Mouse (Mus musculus) limb, embryonic 15.5 days (tissue): ENCODE measurements around the gene Aff1. TPM values are rescaled to one million over a fixed set of nuclear protein-coding genes. Genes with fewer than 3 reads are reported as not detected.

Source experiments
- ATAC-seq: fragments of 200-750 bp; cut with Nextera tagmentation; 2 replicates; pipeline ENCODE4 v1.8.0; 2017; ENCODE audit warnings: low read depth, moderate TSS enrichment; ENCODE audit not compliant: insufficient number of reproducible peaks, low FRiP score, low TSS enrichment
- H3K27ac ChIP-seq: fragments of 300-500 bp; sonication (generic); 2 replicates; pipeline ENCODE4 v1.5.1; 2015; ENCODE audit warnings: moderate library complexity, mild to moderate bottlenecking, inconsistent platforms
- H3K27me3 ChIP-seq: fragments of 300-500 bp; sonication (generic); 2 replicates; pipeline ENCODE4 v1.6.1; 2015; ENCODE audit warnings: inconsistent platforms
- H3K36me3 ChIP-seq: fragments of 300-500 bp; sonication (generic); 2 replicates; pipeline ENCODE4 v1.6.1; 2015; ENCODE audit warnings: inconsistent platforms
- H3K4me1 ChIP-seq: fragments of 300-500 bp; sonication (generic); 2 replicates; pipeline ENCODE4 v1.6.1; 2015; ENCODE audit warnings: inconsistent platforms
- H3K4me2 ChIP-seq: fragments of 300-500 bp; sonication (generic); 2 replicates; pipeline ENCODE4 v1.6.1; 2015; ENCODE audit warnings: mild to moderate bottlenecking, inconsistent platforms
- H3K4me3 ChIP-seq: fragments of 300-500 bp; sonication (generic); 2 replicates; pipeline ENCODE4 v1.5.1; 2015; ENCODE audit warnings: mild to moderate bottlenecking, inconsistent platforms
- H3K9ac ChIP-seq: fragments of 300-500 bp; sonication (generic); 2 replicates; pipeline ENCODE4 v1.6.1; 2015; ENCODE audit warnings: inconsistent platforms
- H3K9me3 ChIP-seq: fragments of 300-500 bp; sonication (generic); 2 replicates; pipeline ENCODE4 v1.6.1; 2016; ENCODE audit warnings: inconsistent platforms
- WGBS: fragments of 180-500 bp; shearing (Covaris S2); methylation state at CpG from one replicate; pipeline ENCODE4 v1.1.7; 2015; 5-methylcytosine and 5-hydroxymethylcytosine counted together
- polyA plus RNA-seq: library from polyadenylated mRNA; unstranded; fragments of >200 nt; fragmentation: Nextera tagmentation; extraction: Ambion mirVana; gene quantifications from 2 replicates; pipeline ENCODE4 v1.2.1, GENCODE M21; 2015

Gene Aff1
- polyA plus RNA-seq, 1 experiment from 2014 or later: 5.1 TPM

DNA sequence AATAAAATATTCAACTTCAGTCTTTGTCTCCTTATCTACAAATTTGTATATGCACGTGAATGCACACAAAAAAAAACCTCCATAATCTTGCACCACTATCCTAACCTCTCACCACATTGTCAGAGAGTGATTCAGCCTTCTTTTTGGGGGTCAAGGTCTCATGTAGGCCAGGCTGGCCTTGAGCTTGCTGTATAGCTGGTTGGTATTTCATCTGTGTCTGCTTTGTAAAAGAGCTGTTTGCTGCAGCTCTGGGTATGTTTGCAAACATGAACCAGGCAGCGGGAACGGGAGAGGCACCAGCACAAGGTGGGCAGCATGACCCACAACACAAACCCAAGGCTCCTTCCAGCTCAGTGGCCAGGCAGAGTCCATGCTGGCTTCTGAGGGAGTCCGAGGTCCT lies 18.6 kb upstream of the Aff1 start:
- H3K4me1 ChIP-seq: 0 out of 2 replicates have a peak, but pooled peaks cover 2% of the 10 kb centered on the region
- no peaks in the 10 kb centered on the region for H3K27me3 ChIP-seq
- no peak overlapping the region for H3K9ac ChIP-seq
- no peaks in the 10 kb centered on the region for H3K36me3 ChIP-seq
- H3K9me3 ChIP-seq: no peaks in the 10 kb centered on the region
- 83% methylated on average over 4 of the region's 4 CpGs for WGBS
- H3K4me2 ChIP-seq: no peak overlapping the region
- no peak for ATAC-seq
- H3K27ac ChIP-seq: no peak overlapping the region
- H3K4me3 ChIP-seq: no peak overlapping the region

DNA sequence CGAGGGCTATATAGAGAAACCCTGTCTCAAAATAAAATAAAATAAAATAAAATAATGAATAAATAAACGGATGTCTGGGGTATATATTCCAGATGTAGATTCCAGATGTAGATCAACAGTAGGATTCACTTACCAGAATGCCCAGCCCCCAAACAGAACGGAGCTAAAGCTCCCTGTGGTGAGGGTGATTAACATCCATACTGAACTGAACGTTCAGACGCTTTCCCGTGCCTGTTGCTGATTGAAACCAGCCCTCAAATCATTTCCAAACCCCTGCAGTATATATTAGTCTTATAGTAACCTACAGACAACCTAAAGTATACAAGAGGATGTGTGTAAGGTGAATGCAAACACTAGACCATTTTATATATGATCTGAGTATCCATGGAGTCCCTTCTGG lies 17.7 kb upstream of the Aff1 start:
- Histone ChIP-seq H3K27ac (no peak overlapping the region), H3K4me1 (0 out of 2 replicates have a peak, but pooled peaks cover 2% of the 10 kb centered on the region), H3K9me3 (no peaks in the 10 kb centered on the region), H3K4me3 (no peak overlapping the region), H3K4me2 (no peak overlapping the region), H3K36me3 (no peaks in the 10 kb centered on the region), H3K27me3 (no peaks in the 10 kb centered on the region), H3K9ac (no peak overlapping the region)
- WGBS: 29% methylated on average over 6 of the region's 6 CpGs
- ATAC-seq: no peak

DNA sequence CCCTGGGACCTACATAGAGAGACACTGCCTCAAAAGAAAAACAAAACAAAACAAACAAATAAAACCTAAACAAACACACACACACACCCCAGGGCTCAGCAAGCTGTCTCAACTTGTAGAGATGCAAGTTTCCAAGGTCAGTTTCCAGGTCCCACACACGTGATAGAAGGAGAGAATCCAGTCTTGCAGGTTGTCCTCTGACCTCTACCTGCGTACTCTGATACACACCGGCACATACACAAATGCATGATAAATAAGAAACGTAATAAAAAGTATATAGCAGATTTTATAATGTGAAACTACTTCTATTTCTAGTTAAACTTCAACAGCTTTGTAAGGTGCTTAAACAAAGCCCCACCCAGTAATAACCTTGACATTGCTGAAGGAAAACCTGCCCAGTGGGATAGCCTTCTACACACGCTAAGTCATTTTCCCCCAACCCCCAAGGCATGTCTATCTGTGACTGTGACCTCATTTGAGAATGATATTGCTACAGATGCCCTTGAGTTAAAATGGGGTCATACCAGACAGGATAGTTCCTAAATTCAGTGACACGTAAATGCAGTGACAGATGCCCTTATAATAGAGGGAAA lies 15.8 kb upstream of the Aff1 start:
- Histone ChIP-seq H3K27ac (no peak overlapping the region), H3K4me1 (0 out of 2 replicates have a peak, but pooled peaks cover 2% of the 10 kb centered on the region), H3K36me3 (no peaks in the 10 kb centered on the region), H3K27me3 (no peaks in the 10 kb centered on the region), H3K9me3 (no peaks in the 10 kb centered on the region), H3K4me2 (no peak overlapping the region), H3K9ac (no peak overlapping the region), H3K4me3 (no peak overlapping the region)
- WGBS: 73% methylated on average over 6 of the region's 6 CpGs
- no peak for ATAC-seq

DNA sequence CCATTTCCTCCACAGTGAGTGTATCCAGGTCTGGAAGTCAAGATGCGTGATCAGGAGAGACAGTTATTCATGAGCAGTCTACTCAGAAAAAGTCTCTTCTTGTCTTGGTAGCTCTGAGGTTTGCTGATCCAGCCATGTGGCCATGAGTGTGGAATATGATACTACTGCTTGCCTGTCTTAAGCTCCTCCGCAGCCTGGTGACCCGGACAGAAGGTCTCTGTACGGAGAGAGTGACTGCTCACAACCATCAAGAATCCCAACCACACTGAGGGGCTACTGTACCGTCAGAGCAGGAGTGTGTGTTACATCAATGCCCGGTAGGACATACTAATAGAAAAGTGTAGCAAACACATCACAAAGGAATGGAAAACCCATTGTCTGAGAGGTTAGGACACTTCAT lies 14.3 kb upstream of the Aff1 start:
- Histone ChIP-seq H3K4me2 (no peak overlapping the region), H3K9ac (no peak overlapping the region), H3K36me3 (no peaks in the 10 kb centered on the region), H3K27ac (no peak overlapping the region), H3K4me1 (0 out of 2 replicates have a peak, but pooled peaks cover 2% of the 10 kb centered on the region), H3K4me3 (no peak overlapping the region), H3K27me3 (no peaks in the 10 kb centered on the region), H3K9me3 (no peaks in the 10 kb centered on the region)
- ATAC-seq: no peak
- WGBS: 73% methylated on average over 6 of the region's 6 CpGs

DNA sequence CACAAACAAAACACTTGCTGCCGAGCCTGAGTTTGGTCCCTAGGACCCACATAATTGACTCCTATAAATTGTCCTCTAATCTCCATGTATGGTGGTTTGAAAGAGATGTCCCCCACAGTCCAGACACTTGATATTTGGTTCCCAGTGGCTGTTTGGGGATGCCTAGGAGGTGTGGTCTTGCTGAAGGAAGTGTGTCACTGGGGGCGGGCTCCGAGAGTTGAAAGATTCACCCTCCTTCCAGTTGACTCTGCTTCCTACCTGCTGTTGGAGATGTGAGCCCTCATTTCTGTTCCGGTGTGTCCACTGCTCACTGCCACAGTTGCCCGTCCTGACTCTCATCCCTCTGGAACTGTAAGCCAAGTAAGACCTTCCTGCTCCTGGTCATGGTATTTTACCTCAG lies 13.2 kb upstream of the Aff1 start:
- H3K36me3 ChIP-seq: no peaks in the 10 kb centered on the region
- H3K4me3 ChIP-seq: no peak overlapping the region
- no peak overlapping the region for H3K9ac ChIP-seq
- H3K9me3 ChIP-seq: no peaks in the 10 kb centered on the region
- H3K4me2 ChIP-seq: no peak overlapping the region
- no peaks in the 10 kb centered on the region for H3K27me3 ChIP-seq
- no peak for ATAC-seq
- WGBS: 87% methylated on average over 5 of the region's 5 CpGs
- no peak overlapping the region for H3K27ac ChIP-seq
- 0 out of 2 replicates have a peak, but pooled peaks cover 2% of the 10 kb centered on the region for H3K4me1 ChIP-seq

DNA sequence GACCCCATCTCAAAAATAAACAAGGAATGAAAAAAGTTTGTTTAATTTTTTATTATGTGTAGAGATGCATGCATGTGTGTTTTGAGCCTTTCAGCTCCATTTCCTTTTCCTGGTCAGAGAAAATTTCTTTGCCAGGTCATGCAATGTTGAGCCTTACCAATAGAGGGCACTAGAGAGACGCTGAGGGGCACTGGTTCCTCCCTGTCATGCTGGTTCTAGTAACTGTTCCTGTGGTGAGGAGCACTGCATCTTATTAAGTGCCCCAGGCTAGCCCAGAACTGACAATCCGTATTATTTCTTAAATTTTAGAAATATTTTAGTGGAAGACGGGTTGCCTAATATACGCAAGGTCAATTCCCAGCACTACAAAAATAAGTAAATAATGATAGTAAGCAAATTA lies 11.8 kb upstream of the Aff1 start:
- no peaks in the 10 kb centered on the region for H3K36me3 ChIP-seq
- no peak overlapping the region for H3K9ac ChIP-seq
- no peak overlapping the region for H3K27ac ChIP-seq
- H3K4me2 ChIP-seq: no peak overlapping the region
- 42% methylated on average over 4 of the region's 4 CpGs for WGBS
- H3K9me3 ChIP-seq: no peaks in the 10 kb centered on the region
- H3K27me3 ChIP-seq: no peaks in the 10 kb centered on the region
- H3K4me3 ChIP-seq: no peak overlapping the region
- ATAC-seq: no peak
- H3K4me1 ChIP-seq: no peaks in the 10 kb centered on the region

DNA sequence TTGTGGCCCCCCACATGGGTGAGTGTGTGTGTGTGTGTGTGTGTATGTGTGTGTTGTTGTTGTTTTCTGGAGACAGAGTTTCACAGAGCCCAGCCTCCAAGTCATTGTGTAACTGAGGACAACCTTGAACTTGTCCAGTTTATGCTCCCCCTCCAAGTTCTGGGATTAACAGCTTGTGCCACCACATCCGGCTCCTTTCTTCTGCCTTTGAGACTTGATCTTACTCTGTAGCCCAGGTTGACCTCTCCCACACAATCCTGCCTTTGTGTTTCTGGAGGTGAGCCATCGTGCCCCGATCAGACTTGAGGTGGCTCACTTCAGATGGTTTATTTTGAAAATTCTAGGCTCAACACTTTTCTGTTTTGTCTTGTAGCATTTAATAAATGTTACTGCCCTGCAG lies 10.3 kb upstream of the Aff1 start:
- Histone ChIP-seq H3K36me3 (no peaks in the 10 kb centered on the region), H3K9ac (no peak overlapping the region), H3K27me3 (no peaks in the 10 kb centered on the region), H3K27ac (no peak overlapping the region), H3K4me3 (no peak overlapping the region), H3K4me2 (no peak overlapping the region), H3K9me3 (no peaks in the 10 kb centered on the region), H3K4me1 (no peaks in the 10 kb centered on the region)
- WGBS: 59% methylated on average over 3 of the region's 3 CpGs
- no peak for ATAC-seq

DNA sequence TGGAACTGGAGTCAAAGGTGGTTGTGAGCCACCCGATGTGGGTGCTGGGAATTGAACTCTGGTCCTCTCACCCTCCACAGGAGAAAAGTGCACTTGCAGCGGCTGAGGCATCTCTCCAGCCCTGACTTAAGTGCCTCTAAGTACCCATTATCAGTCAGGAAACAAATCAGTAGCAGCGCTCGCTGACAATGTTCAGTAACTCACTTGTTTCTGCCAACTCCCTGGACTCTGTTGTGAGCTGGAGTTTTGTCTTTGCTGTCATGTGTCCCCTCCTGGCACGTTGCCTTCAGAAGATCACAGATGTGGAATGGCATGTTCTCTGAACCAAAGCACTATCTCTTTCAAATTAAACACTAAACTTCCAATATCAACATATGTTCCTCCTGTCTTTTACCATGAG lies 2.5 kb upstream of the Aff1 start:
- Histone ChIP-seq H3K27me3 (peaks cover 23% of the 10 kb centered on the region), H3K9me3 (no peaks in the 10 kb centered on the region), H3K4me2 (no peak overlapping the region), H3K27ac (no peak overlapping the region), H3K9ac (no peak overlapping the region), H3K4me3 (no peak overlapping the region), H3K36me3 (no peaks in the 10 kb centered on the region), H3K4me1 (peaks cover 15% of the 10 kb centered on the region)
- WGBS: 81% methylated on average over 5 of the region's 5 CpGs
- ATAC-seq: no peak

DNA sequence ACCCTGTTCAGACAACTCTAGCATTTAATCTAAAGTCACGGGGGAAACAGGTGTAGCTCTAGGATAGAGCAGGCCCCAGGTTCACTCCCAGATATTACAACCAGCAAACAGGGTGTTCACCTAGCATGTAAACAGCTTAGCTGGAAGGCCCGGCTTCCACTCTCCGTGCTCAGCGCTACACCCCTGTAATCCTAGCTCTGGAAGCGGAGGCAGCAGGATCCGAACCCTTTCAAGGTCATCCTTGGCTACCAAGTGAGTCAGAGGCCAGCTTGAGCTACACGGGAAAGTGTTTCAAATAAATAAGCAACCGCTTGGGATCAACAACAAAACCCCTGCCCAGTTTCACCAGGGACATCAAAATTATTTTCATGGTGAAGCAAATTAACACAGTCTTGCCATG lies 2.0 kb upstream of the Aff1 start:
- Histone ChIP-seq H3K9ac (no peak overlapping the region), H3K9me3 (no peaks in the 10 kb centered on the region), H3K36me3 (no peaks in the 10 kb centered on the region), H3K4me2 (no peak overlapping the region), H3K27ac (no peak overlapping the region), H3K4me1 (peaks cover 15% of the 10 kb centered on the region), H3K27me3 (peaks cover 23% of the 10 kb centered on the region), H3K4me3 (no peak overlapping the region)
- 89% methylated on average over 8 of the region's 8 CpGs for WGBS
- ATAC-seq: no peak

DNA sequence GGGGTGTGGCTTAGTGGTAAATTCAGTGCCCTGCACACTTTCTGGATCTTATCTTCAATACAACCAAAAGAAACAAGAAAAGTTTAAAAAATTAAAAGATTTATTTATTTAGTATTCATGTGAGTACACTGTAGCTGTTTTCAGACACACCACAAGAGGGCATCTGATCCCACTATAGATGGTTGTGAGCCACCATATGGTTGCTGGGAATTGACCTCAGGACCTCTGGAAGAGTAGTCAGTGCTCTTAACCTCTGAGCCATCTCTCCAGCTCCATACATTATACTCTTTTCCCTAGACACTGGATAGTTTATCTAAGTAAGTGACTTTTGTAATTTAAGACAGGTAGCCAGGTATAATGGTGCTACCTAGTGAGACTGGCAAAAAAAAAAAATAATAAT lies 1.0 kb upstream of the Aff1 start:
- no peak overlapping the region for H3K4me2 ChIP-seq

DNA sequence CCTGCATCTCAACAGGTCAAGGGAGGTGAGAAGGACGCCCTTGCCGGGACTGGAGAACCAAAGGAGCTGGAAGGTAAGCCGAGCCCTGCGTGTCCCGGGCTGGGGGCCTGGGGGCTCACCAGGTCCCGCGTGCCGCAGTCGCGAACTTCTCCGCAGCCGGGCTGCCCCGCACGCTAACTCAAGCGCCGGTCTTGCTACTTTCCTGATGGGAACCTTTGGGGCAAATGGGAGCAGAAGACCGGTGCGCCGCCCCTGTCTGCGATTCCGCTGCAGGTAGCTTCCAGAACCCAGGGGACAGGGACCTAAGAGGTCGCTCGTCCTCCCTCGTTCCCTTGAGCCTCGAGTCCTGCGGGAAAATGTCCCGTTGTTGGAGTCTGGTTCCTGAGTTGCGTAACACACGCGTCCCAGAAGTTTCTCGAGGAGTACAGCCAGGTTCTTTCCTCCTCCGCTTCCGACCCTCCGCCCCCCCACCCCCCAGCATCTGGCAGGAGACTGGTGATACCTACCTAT lies 412 bp downstream of the Aff1 start:
- Histone ChIP-seq H3K27me3 (peaks cover 26% of the 10 kb centered on the region), H3K4me1 (peaks cover 15% of the 10 kb centered on the region), H3K9ac (peak overlapping the region; percentile 40; the same call in 1 of the 2 replicates), H3K36me3 (no peaks in the 10 kb centered on the region), H3K4me2 (peak overlapping the region; percentile 100), H3K27ac (no peak overlapping the region), H3K9me3 (no peaks in the 10 kb centered on the region), H3K4me3 (peak overlapping the region; percentile 64)
- 0% methylated on average over 34 of the region's 34 CpGs for WGBS
- ATAC-seq: no peak

More for the DNA sequence above, 1.0 kb upstream of the Aff1 start:
- Histone ChIP-seq H3K27me3 (peaks cover 26% of the 10 kb centered on the region), H3K36me3 (no peaks in the 10 kb centered on the region), H3K27ac (no peak overlapping the region), H3K4me3 (no peak overlapping the region; the same call in 1 of the 2 replicates), H3K9me3 (no peaks in the 10 kb centered on the region), H3K9ac (no peak overlapping the region), H3K4me1 (peaks cover 15% of the 10 kb centered on the region)
- ATAC-seq: no peak

DNA sequence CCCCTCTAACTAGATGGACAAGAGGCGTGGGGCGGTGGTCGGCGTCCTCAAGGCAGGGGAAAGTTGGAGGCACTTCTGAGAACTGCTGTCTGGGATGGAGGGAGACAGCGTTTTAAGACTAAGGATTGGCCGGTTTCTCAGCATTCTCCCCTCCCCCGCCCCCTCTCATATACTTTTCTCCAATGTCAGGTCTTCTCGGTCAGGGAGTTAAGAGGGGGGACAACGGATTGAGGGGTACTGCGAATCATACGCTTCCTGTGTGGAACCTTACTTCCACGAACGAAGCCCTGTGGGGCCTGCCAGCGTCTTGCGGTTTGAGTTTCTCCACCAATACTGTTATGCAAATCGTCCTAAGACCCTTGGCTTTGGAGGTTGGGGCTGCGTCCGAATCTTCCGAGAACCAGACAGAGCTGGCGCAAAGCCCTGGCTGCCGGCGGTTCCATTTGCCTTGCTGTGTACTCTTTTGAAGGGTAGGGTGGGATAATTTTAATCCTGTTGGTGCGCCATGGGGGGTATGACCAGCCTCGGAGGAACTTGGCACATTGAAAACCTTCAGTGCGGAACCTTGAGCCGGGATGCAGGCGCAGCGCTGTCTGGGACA lies 967 bp downstream of the Aff1 start:
- under 1% methylated on average over 28 of the region's 28 CpGs for WGBS
- no peak for ATAC-seq
- no peak overlapping the region for H3K9ac ChIP-seq

More for the DNA sequence above, 967 bp downstream of the Aff1 start:
- Histone ChIP-seq H3K4me2 (peak overlapping the region; percentile 100), H3K36me3 (no peaks in the 10 kb centered on the region), H3K27ac (no peak overlapping the region), H3K9me3 (no peaks in the 10 kb centered on the region), H3K4me1 (peaks cover 15% of the 10 kb centered on the region), H3K27me3 (peaks cover 26% of the 10 kb centered on the region), H3K4me3 (peak overlapping the region; percentile 64)
